Mouse (Mus musculus): ENCODE data around the gene Fbxo41. TPM values are rescaled to one million over a fixed set of nuclear protein-coding genes. Genes with fewer than 3 reads are reported as not detected.

Fbxo41 gene
- polyA plus RNA-seq, 1 experiment from 2014 or later: 1.1 TPM

GRCm38 (mm10) chr6:85431842-85432431 lies 70.9 kb downstream of the Fbxo41 start, which contains the start of gene Smyd5:
TSS of gene Smyd5 (plus strand) at chr6:85431989.
- Histone ChIP-seq H3K36me3 (ENCODE audit: control insufficient read depth, insufficient read depth, low read length) (no peaks in the 10 kb centered on the region), H3K4me3 (ENCODE audit: low read depth, low read length) (peak within 1 kb of the TSS; percentile 93), H3K4me1 (ENCODE audit: control insufficient read depth, insufficient read depth, low read length) (no peaks in the 10 kb centered on the region; the same call in 1 of the 2 replicates), H3K9ac (ENCODE audit: low read length) (peak within 1 kb of the TSS; percentile 68), H3K9me3 (ENCODE audit: control insufficient read depth, low read length) (no peaks in the 10 kb centered on the region), H3K27ac (ENCODE audit: low read depth, low read length) (no peak within 1 kb of the TSS), H3K4me2 (ENCODE audit: low read depth) (peak within 1 kb of the TSS; percentile 85), H3K27me3 (ENCODE audit: control insufficient read depth, insufficient read depth, low read length) (no peaks in the 10 kb centered on the region; the same call in 1 of the 2 replicates)
- WGBS: 0% methylated on average over 39 of the region's 39 CpGs
- peak; percentile 67 for ATAC-seq (ENCODE audit: insufficient read depth, low FRiP score, low TSS enrichment)
- peak; percentile 89 for DNase-seq (ENCODE audit: low spot score)

- H3K36me3 ChIP-seq (ENCODE audit: control insufficient read depth, insufficient read depth, low read length): no peaks in the 10 kb centered on the region
- H3K27ac ChIP-seq (ENCODE audit: low read depth, low read length): no peak overlapping the region
Observed at GRCm38 (mm10) chr6:85431274-85431841, 71.4 kb downstream of the Fbxo41 start.

GRCm38 (mm10) chr6:85423836-85424379 lies 78.9 kb downstream of the Fbxo41 start, which contains the start of gene Noto:
TSS of gene Noto (plus strand) at chr6:85423886.
- no peaks in the 10 kb centered on the region for H3K4me1 ChIP-seq (ENCODE audit: control insufficient read depth, insufficient read depth, low read length)
- ATAC-seq (ENCODE audit: insufficient read depth, low FRiP score, low TSS enrichment) (no peak), DNase-seq (ENCODE audit: low spot score) (peak; percentile 8)
- no peaks in the 10 kb centered on the region for H3K9me3 ChIP-seq (ENCODE audit: control insufficient read depth, low read length)
- peaks cover 14% of the 10 kb centered on the region for H3K27me3 ChIP-seq (ENCODE audit: control insufficient read depth, insufficient read depth, low read length)
- H3K36me3 ChIP-seq (ENCODE audit: control insufficient read depth, insufficient read depth, low read length): no peaks in the 10 kb centered on the region
- H3K4me3 ChIP-seq (ENCODE audit: low read depth, low read length): no peak within 1 kb of the TSS
- H3K27ac ChIP-seq (ENCODE audit: low read depth, low read length): no peak within 1 kb of the TSS
- H3K4me2 ChIP-seq (ENCODE audit: low read depth): no peak within 1 kb of the TSS
- WGBS: 12% methylated on average over 28 of the region's 28 CpGs
- no peak within 1 kb of the TSS for H3K9ac ChIP-seq (ENCODE audit: low read length)

More at GRCm38 (mm10) chr6:85431274-85431841, 71.4 kb downstream of the Fbxo41 start:
- peak overlapping the region; percentile 85 for H3K4me2 ChIP-seq (ENCODE audit: low read depth)
- H3K4me1 ChIP-seq (ENCODE audit: control insufficient read depth, insufficient read depth, low read length): no peaks in the 10 kb centered on the region; the same call in 1 of the 2 replicates
- H3K4me3 ChIP-seq (ENCODE audit: low read depth, low read length): peak overlapping the region; percentile 93
- WGBS: 51% methylated on average over 8 of the region's 8 CpGs
- H3K9ac ChIP-seq (ENCODE audit: low read length): peak overlapping the region; percentile 68
- DNase-seq (ENCODE audit: low spot score) (no peak), ATAC-seq (ENCODE audit: insufficient read depth, low FRiP score, low TSS enrichment) (peak; percentile 68; the same call in 1 of the 2 replicates)
- no peaks in the 10 kb centered on the region; the same call in 1 of the 2 replicates for H3K27me3 ChIP-seq (ENCODE audit: control insufficient read depth, insufficient read depth, low read length)
- no peaks in the 10 kb centered on the region for H3K9me3 ChIP-seq (ENCODE audit: control insufficient read depth, low read length)

Other genes with a start within 250 kb of the Fbxo41 start
- gene Sfxn5, start 169.6 kb downstream of the Fbxo41 start, polyA plus RNA-seq (2014; fragmentation: Nextera tagmentation; extraction: Ambion mirVana): 5.5 and 5.7 TPM in 2 replicates
- 4.4 and 5.5 TPM in 2 replicates for gene Rab11fip5, start 128.4 kb downstream of the Fbxo41 start, polyA plus RNA-seq (2014; fragmentation: Nextera tagmentation; extraction: Ambion mirVana)
- not detected in 2 replicates for gene Noto, start 79.1 kb downstream of the Fbxo41 start, polyA plus RNA-seq (2014; fragmentation: Nextera tagmentation; extraction: Ambion mirVana)
- gene Smyd5, start 71.0 kb downstream of the Fbxo41 start, polyA plus RNA-seq (2014; fragmentation: Nextera tagmentation; extraction: Ambion mirVana): 52.8 and 56.9 TPM in 2 replicates
- gene Cct7, start 51.5 kb downstream of the Fbxo41 start, polyA plus RNA-seq (2014; fragmentation: Nextera tagmentation; extraction: Ambion mirVana): 712 and 739 TPM in 2 replicates
- 26.8 and 28.0 TPM in 2 replicates for gene Pradc1, start 51.0 kb downstream of the Fbxo41 start, polyA plus RNA-seq (2014; fragmentation: Nextera tagmentation; extraction: Ambion mirVana)
- not detected in 2 replicates for gene Egr4, start 10.6 kb upstream of the Fbxo41 start, polyA plus RNA-seq (2014; fragmentation: Nextera tagmentation; extraction: Ambion mirVana)
- 6.8 and 7.0 TPM in 2 replicates for gene Alms1, start 84.5 kb upstream of the Fbxo41 start, polyA plus RNA-seq (2014; fragmentation: Nextera tagmentation; extraction: Ambion mirVana)
- gene Nat8f7, start 210.2 kb upstream of the Fbxo41 start, polyA plus RNA-seq (2014; fragmentation: Nextera tagmentation; extraction: Ambion mirVana): not detected in 2 replicates

All from neural tube, embryonic 11.5 days (tissue).